Mouse (Mus musculus) erythroblast, embryonic 14.5 days (primary cell): ENCODE results near the gene Atxn1.

Experiments used
- GATA1 ChIP-seq: IDR thresholded peaks from 2 replicates; pipeline ENCODE4 v1.6.1; 2012; ENCODE audit warnings: low read length, inconsistent platforms, mixed read lengths
- TAL1 ChIP-seq: IDR thresholded peaks from 3 replicates; pipeline ENCODE4 v1.6.1; 2012; ENCODE audit warnings: low read length, inconsistent platforms, mixed read lengths

GRCm38 (mm10) chr13:45924555-45924954 is 40.3 kb downstream of the Atxn1 start:
- TF ChIP-seq GATA1 (no peak), TAL1 (no peak)
